11 mouse cellular contexts compared by ENCODE assay signal in the genomic region with DNA sequence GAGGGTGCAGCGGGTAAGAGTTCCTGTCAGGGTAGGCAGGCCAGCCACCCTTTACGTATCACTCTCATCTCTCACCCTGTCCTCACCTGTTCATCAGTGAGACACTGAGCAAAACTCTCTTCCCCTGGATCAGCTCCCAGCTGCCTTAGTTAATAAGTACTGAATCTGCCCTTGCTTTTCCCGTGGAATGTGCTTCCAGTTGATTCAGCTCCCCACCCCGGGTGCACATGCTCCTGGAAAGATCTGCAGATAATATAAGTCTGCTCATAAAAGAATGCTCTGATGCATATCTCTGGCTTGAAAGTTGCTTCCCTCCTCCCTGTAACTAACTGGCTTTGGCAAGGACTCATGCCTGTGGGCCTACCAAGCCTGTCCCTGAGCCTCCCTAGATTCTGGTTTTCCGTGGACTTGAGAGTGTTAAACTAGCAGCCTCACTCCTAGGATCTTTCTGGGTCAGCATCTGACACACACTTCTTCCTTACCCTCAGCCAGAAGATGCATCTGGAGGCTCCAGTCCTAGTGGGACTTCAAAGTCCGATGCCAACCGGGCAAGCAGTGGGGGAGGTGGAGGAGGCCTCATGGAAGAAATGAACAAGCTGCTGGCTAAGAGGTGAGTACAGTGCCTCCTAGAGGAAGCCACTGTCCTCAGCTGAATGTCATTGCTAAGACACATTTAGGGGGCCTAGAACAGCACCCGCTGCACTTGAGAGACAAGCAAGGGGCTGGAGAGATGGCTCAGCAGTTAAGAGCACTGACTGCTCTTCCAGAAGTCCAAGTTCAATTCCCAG. TPM values are rescaled to one million over a fixed set of nuclear protein-coding genes. Genes with fewer than 3 reads are reported as not detected.
DNase-seq lines count a peak whose midpoint lies in the region; ATAC-seq lines count a peak whose summit lies in the region.
"Had no signal": no experiment of that assay in that cellular context is flagged by ENCODE, and none has a peak within 500 bp of the region (broad histone marks: within the 10 kb centered on the region; RNA-seq: fewer than 3 reads in every experiment).

No protein-coding gene starts in this region.

- peaks cover 7% of the 10 kb centered on the region; the same call in 1 of the 2 replicates for H3K4me1 ChIP-seq in limb, embryonic 15.5 days
- H3K4me1 ChIP-seq in limb, embryonic 10.5 days = no peaks in the 10 kb centered on the region
- H3K4me1 ChIP-seq in intestine, embryonic 15.5 days (replicated peaks) = peaks cover 19% of the 10 kb centered on the region
- peaks cover 3% of the 10 kb centered on the region; the same call in 1 of the 2 replicates for H3K4me1 ChIP-seq in liver, embryonic 15.5 days (replicated peaks)
- no peaks in the 10 kb centered on the region for H3K4me1 ChIP-seq in forebrain, embryonic 13.5 days
- H3K4me1 ChIP-seq: hindbrain, embryonic 15.5 days; limb, embryonic 13.5 days had no signal

- 70% methylated on average over 8 of the region's 8 CpGs for WGBS in limb, embryonic 15.5 days
- 86% methylated on average over 8 of the region's 8 CpGs for WGBS in limb, embryonic 10.5 days
- 63% methylated on average over 8 of the region's 8 CpGs for WGBS in intestine, embryonic 15.5 days
- WGBS in liver, embryonic 15.5 days (ENCODE audit: insufficient replicate concordance) = 61% methylated on average over 8 of the region's 8 CpGs
- WGBS in forebrain, embryonic 13.5 days = 84% methylated on average over 8 of the region's 8 CpGs

- H3K4me3 ChIP-seq in limb, embryonic 15.5 days = no peak overlapping the region
- H3K4me3 ChIP-seq in limb, embryonic 10.5 days = no peak overlapping the region
- no peak overlapping the region for H3K4me3 ChIP-seq in intestine, embryonic 15.5 days (replicated peaks)
- no peak overlapping the region for H3K4me3 ChIP-seq in liver, embryonic 15.5 days (replicated peaks)
- H3K4me3 ChIP-seq in forebrain, embryonic 13.5 days = no peak overlapping the region
- H3K4me3 ChIP-seq: hindbrain, embryonic 15.5 days; limb, embryonic 13.5 days had no signal

- no peaks in the 10 kb centered on the region for H3K9me3 ChIP-seq in limb, embryonic 15.5 days
- H3K9me3 ChIP-seq in limb, embryonic 10.5 days (replicated peaks) = no peaks in the 10 kb centered on the region
- H3K9me3 ChIP-seq in intestine, embryonic 15.5 days = no peaks in the 10 kb centered on the region
- H3K9me3 ChIP-seq in liver, embryonic 15.5 days (replicated peaks) = no peaks in the 10 kb centered on the region
- H3K9me3 ChIP-seq in forebrain, embryonic 13.5 days (replicated peaks) = no peaks in the 10 kb centered on the region
- H3K9me3 ChIP-seq: hindbrain, embryonic 15.5 days; limb, embryonic 13.5 days had no signal

- no peak overlapping the region for H3K4me2 ChIP-seq in limb, embryonic 15.5 days
- H3K4me2 ChIP-seq in intestine, embryonic 15.5 days (replicated peaks) = no peak overlapping the region
- H3K4me2 ChIP-seq in liver, embryonic 15.5 days = no peak overlapping the region
- H3K4me2 ChIP-seq in forebrain, embryonic 13.5 days = no peak overlapping the region
- H3K4me2 ChIP-seq: hindbrain, embryonic 15.5 days; limb, embryonic 13.5 days had no signal

- no peak for DNase-seq in limb, embryonic 10.5 days (ENCODE audit: low spot score)
- peak; percentile 32 for DNase-seq in ZHBTc4 (ENCODE audit: low read depth, low spot score)
- no peak for DNase-seq in retina, postnatal 1 day
- DNase-seq in heart, postnatal 14 days = no peak
- DNase-seq: gastrocnemius, postnatal 10 days had no signal

- no peaks in the 10 kb centered on the region for H3K27me3 ChIP-seq in limb, embryonic 15.5 days
- no peaks in the 10 kb centered on the region for H3K27me3 ChIP-seq in limb, embryonic 10.5 days (ENCODE audit: low read depth, poor library complexity, severe bottlenecking)
- H3K27me3 ChIP-seq in intestine, embryonic 15.5 days (replicated peaks) = no peaks in the 10 kb centered on the region
- H3K27me3 ChIP-seq in liver, embryonic 15.5 days = no peaks in the 10 kb centered on the region
- no peaks in the 10 kb centered on the region for H3K27me3 ChIP-seq in forebrain, embryonic 13.5 days
- H3K27me3 ChIP-seq: hindbrain, embryonic 15.5 days; limb, embryonic 13.5 days had no signal

- H3K36me3 ChIP-seq in limb, embryonic 15.5 days = peaks cover 63% of the 10 kb centered on the region
- peaks cover 94% of the 10 kb centered on the region for H3K36me3 ChIP-seq in limb, embryonic 10.5 days
- H3K36me3 ChIP-seq in intestine, embryonic 15.5 days = peaks cover 24% of the 10 kb centered on the region
- 0 out of 2 replicates have a peak, but pooled peaks cover 3% of the 10 kb centered on the region for H3K36me3 ChIP-seq in liver, embryonic 15.5 days (replicated peaks)
- peaks cover 85% of the 10 kb centered on the region for H3K36me3 ChIP-seq in forebrain, embryonic 13.5 days (ENCODE audit: poor library complexity, severe bottlenecking)

- no peak overlapping the region for H3K9ac ChIP-seq in limb, embryonic 15.5 days
- H3K9ac ChIP-seq in intestine, embryonic 15.5 days = no peak overlapping the region
- H3K9ac ChIP-seq in liver, embryonic 15.5 days = no peak overlapping the region
- no peak overlapping the region for H3K9ac ChIP-seq in forebrain, embryonic 13.5 days
- H3K9ac ChIP-seq: hindbrain, embryonic 15.5 days; limb, embryonic 13.5 days had no signal

- no peak for ATAC-seq in limb, embryonic 15.5 days (ENCODE audit: insufficient number of reproducible peaks, low FRiP score, low TSS enrichment, low read depth)
- peak; percentile 70 for ATAC-seq in intestine, embryonic 15.5 days
- 0 out of 2 replicates have a peak, but pooled peaks have one; percentile 34 for ATAC-seq in liver, embryonic 15.5 days (ENCODE audit: insufficient read depth)
- ATAC-seq in forebrain, embryonic 13.5 days = no peak

- intact Hi-C loops in heart, postnatal 14 days (cut with DNase I) = loop anchor here (5.0 kb wide), 1 partner anchor 119 kb away; no protein-coding TSS in a partner anchor

- peak overlapping the region; percentile 3; the same call in 1 of the 2 replicates for H3K27ac ChIP-seq in limb, embryonic 15.5 days
- H3K27ac ChIP-seq in limb, embryonic 10.5 days = no peak overlapping the region
- peak overlapping the region; percentile 32 for H3K27ac ChIP-seq in intestine, embryonic 15.5 days
- H3K27ac ChIP-seq in liver, embryonic 15.5 days (replicated peaks) = no peak overlapping the region
- no peak overlapping the region for H3K27ac ChIP-seq in forebrain, embryonic 13.5 days
- H3K27ac ChIP-seq: hindbrain, embryonic 15.5 days; limb, embryonic 13.5 days had no signal

RNA-seq across cellular contexts. Expression of a gene that starts 26.3 kb away (rescaled TPM):
- 1.2 and 1.3 TPM in 2 replicates for polyA plus RNA-seq in limb, embryonic 15.5 days (2015; fragmentation: Nextera tagmentation; extraction: Ambion mirVana)
- polyA plus RNA-seq in limb, embryonic 10.5 days (2016; fragmentation: Nextera tagmentation; extraction: Ambion mirVana) = 1.3 and 1.8 TPM in 2 replicates
- 88.3 and 109 TPM in 2 replicates for polyA plus RNA-seq in intestine, embryonic 15.5 days (2015; fragmentation: Nextera tagmentation; extraction: Ambion mirVana)
- polyA plus RNA-seq in liver, embryonic 15.5 days (2015; fragmentation: Nextera tagmentation; extraction: Ambion mirVana) = 0.08 and 0.12 TPM in 2 replicates
- under 1 TPM; 0.27 to 0.81 TPM for total RNA-seq in heart, postnatal 14 days (2021)
- polyA plus RNA-seq in forebrain, embryonic 13.5 days (2015; fragmentation: Nextera tagmentation; extraction: Ambion mirVana) = 2.6 and 3.4 TPM in 2 replicates

Comparison
In these comparisons a context has a peak if more than half of its experiments do, and no peak if none do; other contexts are left out.
1. H3K27ac ChIP-seq: peak in limb, embryonic 15.5 days (single experiment) and intestine, embryonic 15.5 days (single experiment); none in limb, embryonic 10.5 days (single experiment), liver, embryonic 15.5 days (single experiment) and forebrain, embryonic 13.5 days (single experiment).
2. ATAC-seq: peak in intestine, embryonic 15.5 days (single experiment) and liver, embryonic 15.5 days (single experiment); none in limb, embryonic 15.5 days (single experiment) and forebrain, embryonic 13.5 days (single experiment).
3. RNA of a gene that starts 26.3 kb away (polyA plus RNA-seq): 88.3 to 109 TPM in intestine, embryonic 15.5 days; 2.6 to 3.4 TPM in forebrain, embryonic 13.5 days, 1.3 to 1.8 TPM in limb, embryonic 10.5 days, 1.2 to 1.3 TPM in limb, embryonic 15.5 days and 0.08 to 0.12 TPM in liver, embryonic 15.5 days; every median in the first group is over 10 times any median in the second.